Mouse (Mus musculus) forebrain, embryonic 12.5 days (tissue): ENCODE results near the gene Rbm28. TPM values are rescaled to one million over a fixed set of nuclear protein-coding genes. Genes with fewer than 3 reads are reported as not detected.

Source experiments
- ATAC-seq: fragments of 200-750 bp; cut with Nextera tagmentation; 2 replicates; pipeline ENCODE4 v1.8.0; 2017; ENCODE audit warnings: moderate TSS enrichment; ENCODE audit not compliant: low FRiP score
- H3K27ac ChIP-seq: fragments of 300-500 bp; sonication (generic); 2 replicates; pipeline ENCODE4 v1.5.1; 2016; ENCODE audit warnings: mild to moderate bottlenecking
- H3K27me3 ChIP-seq: fragments of 300-500 bp; sonication (generic); 2 replicates; pipeline ENCODE4 v1.6.1; 2016; ENCODE audit warnings: mild to moderate bottlenecking
- H3K36me3 ChIP-seq: fragments of 300-500 bp; sonication (generic); replicated peaks from 2 replicates; pipeline ENCODE4 v1.6.1; 2016; ENCODE audit warnings: mild to moderate bottlenecking
- H3K4me1 ChIP-seq: fragments of 300-500 bp; sonication (generic); 2 replicates; pipeline ENCODE4 v1.6.1; 2016
- H3K4me2 ChIP-seq: fragments of 300-500 bp; sonication (generic); 2 replicates; pipeline ENCODE4 v1.6.1; 2016; ENCODE audit warnings: mild to moderate bottlenecking, moderate library complexity
- H3K4me3 ChIP-seq: fragments of 300-500 bp; sonication (generic); replicated peaks from 2 replicates; pipeline ENCODE4 v1.5.1; 2016; ENCODE audit warnings: mild to moderate bottlenecking
- H3K9ac ChIP-seq: fragments of 300-500 bp; sonication (generic); 2 replicates; pipeline ENCODE4 v1.6.1; 2016; ENCODE audit warnings: mild to moderate bottlenecking
- H3K9me3 ChIP-seq: fragments of 300-500 bp; sonication (generic); 2 replicates; pipeline ENCODE4 v1.6.1; 2016
- WGBS: fragments of 180-500 bp; shearing (Covaris S2); methylation state at CpG from one replicate; pipeline ENCODE4 v1.1.7; 2016; 5-methylcytosine and 5-hydroxymethylcytosine counted together
- microRNA-seq: library from miRNA; unstranded; fragments of <30 nt; microRNA quantifications from one replicate; pipeline ENCODE4, GENCODE M21; 2017
- polyA plus RNA-seq: library from polyadenylated mRNA; unstranded; fragments of >200 nt; fragmentation: Nextera tagmentation; extraction: Ambion mirVana; gene quantifications from 2 replicates; pipeline ENCODE4 v1.2.1, GENCODE M21; 2016

Rbm28 gene
- polyA plus RNA-seq, 1 experiment from 2014 or later = 62.9 TPM

DNA sequence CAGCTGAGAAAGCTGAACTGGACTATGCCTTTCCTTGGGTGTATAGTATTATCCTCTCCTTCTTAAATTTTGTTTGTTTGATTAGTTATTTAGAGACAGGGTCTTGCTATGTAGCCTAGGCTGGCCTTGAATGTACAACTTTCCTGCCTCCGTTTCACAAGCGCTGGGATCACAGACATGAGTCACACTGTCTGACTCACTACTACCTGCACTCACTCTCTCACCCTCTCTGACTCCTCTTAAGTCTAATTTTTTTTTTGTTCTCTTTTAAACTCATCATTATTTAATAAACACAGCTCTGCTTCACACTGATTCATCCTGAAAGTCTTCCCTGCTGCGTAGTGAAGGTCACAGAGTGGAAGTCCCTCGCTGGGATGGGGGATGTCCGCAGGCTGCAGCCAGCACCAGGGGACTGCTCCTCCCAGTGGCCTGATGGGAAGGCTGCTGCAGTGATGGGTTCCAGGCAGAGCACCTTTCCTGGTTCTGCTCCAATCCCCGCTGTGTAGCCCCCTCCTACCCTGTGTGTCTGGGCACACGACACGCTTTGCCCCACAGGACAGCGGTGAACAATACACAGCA lies 81.9 kb downstream of the Rbm28 start:
- Histone ChIP-seq H3K9ac (no peak overlapping the region), H3K27me3 (no peaks in the 10 kb centered on the region), H3K27ac (no peak overlapping the region), H3K4me3 (no peak overlapping the region), H3K4me2 (no peak overlapping the region), H3K4me1 (no peaks in the 10 kb centered on the region), H3K36me3 (no peaks in the 10 kb centered on the region), H3K9me3 (no peaks in the 10 kb centered on the region)
- ATAC-seq = no peak
- WGBS = 51% methylated on average over 9 of the region's 9 CpGs

DNA sequence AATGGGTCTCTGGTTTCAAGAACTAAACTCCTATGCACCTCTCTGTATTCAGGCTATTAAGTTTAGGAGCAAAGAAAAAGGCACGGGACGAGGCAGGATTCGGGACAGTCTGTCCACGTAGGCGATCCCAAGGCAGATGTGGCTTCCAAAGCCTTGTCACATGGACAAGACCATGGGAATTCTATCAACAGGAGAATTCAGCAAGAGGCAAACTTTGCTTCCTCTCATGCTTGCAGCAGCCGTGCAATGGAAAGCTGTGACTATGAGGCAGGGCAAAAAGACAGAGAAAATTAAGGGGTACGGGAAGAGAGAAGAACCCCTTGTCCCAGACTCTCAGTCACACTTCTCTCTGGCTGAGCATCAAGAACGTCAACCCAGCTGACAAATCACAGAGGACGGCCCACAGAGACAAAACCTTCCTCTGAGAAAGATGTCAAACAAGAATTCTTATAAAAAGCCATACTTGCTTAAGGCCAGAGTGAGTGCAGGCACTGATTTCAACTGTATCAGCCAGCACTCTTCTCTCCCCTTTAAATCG lies 82.9 kb downstream of the Rbm28 start:
- H3K36me3 ChIP-seq = no peaks in the 10 kb centered on the region
- no peak overlapping the region for H3K4me3 ChIP-seq
- H3K4me1 ChIP-seq = no peaks in the 10 kb centered on the region
- H3K9me3 ChIP-seq = no peaks in the 10 kb centered on the region
- ATAC-seq = no peak
- H3K9ac ChIP-seq = no peak overlapping the region
- H3K27ac ChIP-seq = no peak overlapping the region
- H3K4me2 ChIP-seq = no peak overlapping the region
- 79% methylated on average over 10 of the region's 10 CpGs for WGBS
- no peaks in the 10 kb centered on the region for H3K27me3 ChIP-seq

DNA sequence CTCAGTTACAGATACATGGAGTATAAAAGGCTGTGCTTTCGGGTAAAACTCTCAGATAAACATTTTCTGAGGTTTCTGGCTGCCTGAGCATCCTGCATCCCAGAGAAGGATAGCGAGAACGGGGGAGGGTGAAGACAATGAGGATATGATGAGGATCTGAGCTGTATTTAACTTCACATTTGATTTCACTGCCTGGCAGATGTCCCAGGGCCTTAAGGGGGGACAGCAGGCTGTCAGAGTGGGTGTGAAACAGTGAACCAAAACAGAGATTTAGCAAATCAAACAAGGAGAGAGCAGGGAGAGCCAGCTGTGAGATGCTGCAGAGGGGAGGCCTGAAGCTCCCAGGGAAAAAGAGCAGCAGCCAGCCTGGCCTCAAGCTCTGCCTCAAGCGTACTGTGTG lies 85.5 kb downstream of the Rbm28 start:
- Histone ChIP-seq H3K27me3 (no peaks in the 10 kb centered on the region), H3K27ac (no peak overlapping the region), H3K9me3 (no peaks in the 10 kb centered on the region), H3K9ac (no peak overlapping the region), H3K4me2 (no peak overlapping the region), H3K36me3 (no peaks in the 10 kb centered on the region), H3K4me1 (no peaks in the 10 kb centered on the region), H3K4me3 (no peak overlapping the region)
- 68% methylated on average over 4 of the region's 4 CpGs for WGBS
- ATAC-seq = no peak

DNA sequence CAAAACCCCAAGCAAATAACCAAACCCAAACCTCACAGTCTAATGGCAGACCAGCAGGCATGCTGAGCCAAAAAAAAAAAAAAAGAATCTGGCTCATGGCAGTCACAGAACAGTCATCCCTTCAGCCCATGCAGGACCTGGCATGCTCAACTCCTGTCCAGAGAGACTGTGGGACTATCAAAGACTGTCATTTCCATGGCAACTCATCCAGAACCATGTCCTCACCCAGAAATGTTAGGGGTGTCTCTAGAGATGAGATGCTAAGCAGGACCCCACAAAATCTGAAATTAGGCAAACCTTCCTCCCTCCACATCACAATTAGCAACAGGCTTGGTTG lies 90.7 kb downstream of the Rbm28 start:
- no peaks in the 10 kb centered on the region for H3K4me1 ChIP-seq
- H3K27me3 ChIP-seq = no peaks in the 10 kb centered on the region
- H3K9me3 ChIP-seq = no peaks in the 10 kb centered on the region
- no peak for ATAC-seq
- no peak overlapping the region for H3K4me2 ChIP-seq
- H3K27ac ChIP-seq = no peak overlapping the region
- no peak overlapping the region for H3K9ac ChIP-seq
- no peak overlapping the region for H3K4me3 ChIP-seq
- no peaks in the 10 kb centered on the region for H3K36me3 ChIP-seq

Small RNA genes within 50 kb of the gene (microRNA-seq; reads per million reads assigned to microRNA genes)
- gene Gm24303 = not detected

Other genes with a start within 250 kb of the Rbm28 start
- not detected in 2 replicates for gene Lep, start 104.8 kb downstream of the Rbm28 start, polyA plus RNA-seq
- gene Prrt4, start 14.6 kb upstream of the Rbm28 start, polyA plus RNA-seq = 1.1 and 1.2 TPM in 2 replicates
- gene Impdh1, start 51.4 kb upstream of the Rbm28 start, polyA plus RNA-seq = 36.3 and 39.8 TPM in 2 replicates
- 31.3 and 32.5 TPM in 2 replicates for gene Hilpda, start 107.5 kb upstream of the Rbm28 start, polyA plus RNA-seq
- gene Fam71f2, start 114.6 kb upstream of the Rbm28 start, polyA plus RNA-seq = 0.56 and 0.77 TPM in 2 replicates
- gene Fam71f1, start 154.1 kb upstream of the Rbm28 start, polyA plus RNA-seq = not detected in 2 replicates
- gene Calu, start 183.1 kb upstream of the Rbm28 start, polyA plus RNA-seq = 192 and 207 TPM in 2 replicates
- gene Opn1sw, start 223.5 kb upstream of the Rbm28 start, polyA plus RNA-seq = 0.23 and 0.37 TPM in 2 replicates
- 27.2 and 29.9 TPM in 2 replicates for gene Ccdc136, start 231.3 kb upstream of the Rbm28 start, polyA plus RNA-seq